Mouse (Mus musculus): ENCODE results near the gene Pink1. TPM values are rescaled to one million over a fixed set of nuclear protein-coding genes. Genes with fewer than 3 reads are reported as not detected.
A peak's percentile ranks its signal among the peaks of the same experiment; 100 is the strongest.
"Not testable (repeated sequence)": the region's sequence is repeated elsewhere in the genome, so short reads cannot be mapped to it uniquely, and the experiment has no call there.

Gene Pink1
- total RNA-seq, 2 experiments from 2014 or later = 162 to 169 TPM

DNA sequence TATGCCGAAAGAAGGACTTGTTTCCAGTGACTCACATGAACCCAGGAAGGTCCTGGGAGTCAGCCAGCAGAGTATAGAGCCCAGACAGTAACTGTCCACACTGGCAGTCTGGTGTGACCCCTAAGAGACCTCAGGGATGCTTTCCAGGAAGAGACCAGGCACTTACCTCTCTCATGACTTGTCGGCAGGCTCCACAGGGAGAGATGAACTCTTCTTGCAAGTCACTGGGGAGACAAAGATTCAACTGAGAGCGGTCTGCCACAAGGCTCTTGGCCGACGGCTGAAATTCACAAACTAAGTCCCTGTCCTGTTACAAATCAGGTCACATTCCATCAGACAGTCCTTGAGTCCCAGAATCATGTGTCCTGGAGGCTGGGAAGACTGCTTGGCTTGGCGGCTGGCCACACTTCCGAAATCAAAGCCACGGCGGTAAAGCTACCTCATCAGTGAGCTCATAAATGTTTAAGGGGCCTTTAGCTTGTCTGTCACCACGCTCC lies 17.3 kb upstream of the Pink1 start:
- no peak for DNase-seq (ENCODE audit: low spot score in 2 of 2)

- no peak for DNase-seq (ENCODE audit: low spot score in 2 of 2)
Measured at GRCm38 (mm10) chr4:138342778-138343177, 16.7 kb upstream of the Pink1 start.

- no peak for DNase-seq (ENCODE audit: low spot score in 2 of 2)
Measured at GRCm38 (mm10) chr4:138342048-138342447, 15.9 kb upstream of the Pink1 start.

GRCm38 (mm10) chr4:138341393-138341792 lies 15.3 kb upstream of the Pink1 start:
- no peak for DNase-seq (ENCODE audit: low spot score in 2 of 2)

DNA sequence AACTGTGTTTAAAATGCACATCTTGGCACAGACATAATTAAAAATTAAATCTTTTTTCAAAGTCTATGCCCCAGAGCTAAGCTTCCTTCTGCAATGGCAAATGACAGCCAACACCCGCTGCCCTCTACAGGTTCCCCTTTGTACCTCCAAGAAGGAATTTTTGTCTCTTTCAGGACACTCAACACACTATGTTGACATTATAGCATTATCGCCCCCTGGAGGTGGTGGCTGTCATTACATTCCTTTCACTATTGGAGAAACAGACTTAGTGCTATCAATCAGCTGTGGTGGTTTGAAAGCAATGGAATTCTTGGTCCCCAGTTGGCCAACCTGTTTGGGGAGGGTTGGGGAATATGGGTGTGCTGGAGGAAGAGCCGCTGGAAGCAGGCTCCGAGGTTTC lies 13.9 kb upstream of the Pink1 start:
- peak; percentile 48 to 50 for DNase-seq (ENCODE audit: low spot score in 2 of 2)

- no peak for DNase-seq (ENCODE audit: low spot score in 2 of 2)
Measured at GRCm38 (mm10) chr4:138337341-138337740, 11.2 kb upstream of the Pink1 start.

GRCm38 (mm10) chr4:138336876-138337275 lies 10.8 kb upstream of the Pink1 start:
- DNase-seq (ENCODE audit: low spot score in 2 of 2) = no peak

DNA sequence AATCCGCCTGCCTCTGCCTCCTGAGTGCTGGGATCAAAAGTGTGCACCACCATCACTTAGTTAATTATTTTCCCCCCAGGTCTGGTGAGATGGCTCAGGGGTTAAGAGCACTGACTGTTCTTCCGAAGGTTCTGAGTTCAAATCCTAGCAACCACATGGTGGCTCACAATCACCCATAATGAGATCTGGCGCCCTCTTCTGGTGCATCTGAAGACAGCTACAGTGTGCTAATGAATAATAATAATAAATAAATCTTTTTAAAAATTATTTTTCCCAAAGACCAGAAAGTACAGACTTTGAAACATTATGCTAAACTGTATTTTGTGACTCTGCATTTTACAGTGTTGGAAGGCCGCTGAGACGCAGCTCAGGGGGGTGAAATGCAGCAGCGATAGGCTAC lies 9.5 kb upstream of the Pink1 start:
- DNase-seq (ENCODE audit: low spot score in 2 of 2) = no peak

- no peak for DNase-seq (ENCODE audit: low spot score in 2 of 2)
Measured at GRCm38 (mm10) chr4:138335036-138335435, 8.9 kb upstream of the Pink1 start.

DNA sequence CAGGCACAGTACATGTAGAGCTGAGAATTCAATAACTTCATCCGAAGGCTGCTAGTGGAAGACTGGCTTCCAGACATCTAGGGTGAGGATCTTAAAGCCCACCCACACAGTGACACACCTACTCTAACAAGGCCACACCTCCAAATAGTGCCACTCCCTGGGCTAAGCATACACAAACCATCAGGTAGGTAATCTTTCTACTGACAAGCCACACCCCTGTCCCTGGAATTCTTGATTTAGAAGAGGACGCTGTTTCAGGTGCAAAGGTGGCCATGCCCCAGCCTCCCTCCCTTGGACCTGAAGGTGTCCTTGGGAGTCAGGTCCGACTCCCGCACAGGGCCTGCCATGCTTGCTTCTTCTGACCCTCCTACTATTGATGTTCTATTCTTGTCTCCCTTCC lies 7.0 kb upstream of the Pink1 start:
- DNase-seq (ENCODE audit: low spot score in 2 of 2) = no peak

DNA sequence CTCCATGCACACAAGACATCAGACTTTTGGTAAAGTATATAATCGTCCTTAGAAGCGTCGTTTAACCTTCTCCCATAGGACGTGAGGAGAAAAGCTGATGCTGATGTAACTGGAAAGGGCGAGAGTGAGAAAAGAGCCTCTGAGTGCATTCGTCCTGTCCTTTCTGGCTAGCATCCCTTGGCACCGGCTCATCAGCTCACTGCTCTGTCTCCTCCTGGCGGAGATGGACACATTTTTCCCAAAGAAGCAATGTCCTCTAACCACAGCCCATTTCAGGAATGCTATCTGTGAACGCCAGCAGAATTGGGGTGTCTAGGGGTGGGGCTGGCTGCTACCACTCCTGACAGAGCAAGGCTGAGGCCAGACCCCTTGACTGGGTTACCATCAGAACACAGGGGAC lies 5.5 kb upstream of the Pink1 start:
- DNase-seq (ENCODE audit: low spot score in 2 of 2) = no peak

DNA sequence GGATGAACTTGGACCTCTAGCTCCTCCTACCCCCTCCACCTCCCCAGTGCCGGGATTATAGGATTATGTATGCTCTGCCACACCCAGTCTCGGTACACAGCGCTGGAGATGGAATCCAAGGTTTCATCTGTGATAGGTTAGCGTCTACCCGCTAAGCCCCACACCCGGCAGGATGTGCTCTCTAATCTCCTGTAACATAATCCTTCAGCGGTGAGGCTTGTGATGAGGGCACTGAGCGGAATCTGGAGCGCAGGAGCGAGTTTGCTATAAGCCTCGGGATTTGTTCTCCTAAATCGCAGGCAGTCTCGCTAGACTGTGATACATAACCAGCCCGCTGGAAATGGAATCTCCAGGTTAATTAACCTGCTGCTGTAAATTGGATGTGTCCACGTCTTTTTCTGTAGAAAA lies 4.2 kb upstream of the Pink1 start:
- no peak for DNase-seq (ENCODE audit: low spot score in 2 of 2)

GRCm38 (mm10) chr4:138327891-138328470 lies 1.9 kb upstream of the Pink1 start:
- no peak for DNase-seq (ENCODE audit: low spot score in 2 of 2)

- DNase-seq (ENCODE audit: low spot score in 2 of 2) = not testable (repeated sequence)
Measured at GRCm38 (mm10) chr4:138327155-138327554, 1.0 kb upstream of the Pink1 start.

DNA sequence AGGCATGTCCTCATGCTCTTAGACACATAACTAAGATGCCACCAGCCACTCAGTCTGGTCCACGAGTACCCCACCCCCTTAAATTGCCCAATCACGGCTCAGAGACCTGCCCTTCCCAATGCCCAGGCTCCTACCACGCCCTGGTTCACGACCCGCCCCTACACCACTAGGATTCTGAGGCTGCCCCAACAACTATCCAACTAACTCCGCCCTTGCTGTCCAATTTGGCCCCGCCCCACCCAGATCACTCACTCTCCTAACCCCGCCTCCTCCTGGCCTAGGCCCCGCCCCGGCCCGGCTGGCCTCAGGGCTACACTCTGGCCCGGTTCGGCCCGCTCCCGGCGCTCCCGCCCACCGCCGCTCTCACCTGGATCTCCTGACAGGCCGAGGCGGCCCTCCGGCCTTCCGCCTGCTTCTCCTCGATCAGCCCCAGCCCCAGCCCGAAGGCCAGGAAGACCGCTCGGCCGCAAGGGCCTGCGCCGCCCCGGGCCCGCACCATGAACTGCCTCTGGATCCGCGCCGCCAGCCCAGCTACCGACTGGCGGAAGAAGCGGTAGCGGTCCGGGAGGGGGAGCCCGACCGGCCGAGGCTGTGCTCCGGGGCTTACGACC lies 536 bp downstream of the Pink1 start:
- peak; percentile 88 to 92 for DNase-seq (ENCODE audit: low spot score in 2 of 2)

- DNase-seq (ENCODE audit: low spot score in 2 of 2) = no peak
Measured at GRCm38 (mm10) chr4:138324451-138324850, 1.7 kb downstream of the Pink1 start.

DNA sequence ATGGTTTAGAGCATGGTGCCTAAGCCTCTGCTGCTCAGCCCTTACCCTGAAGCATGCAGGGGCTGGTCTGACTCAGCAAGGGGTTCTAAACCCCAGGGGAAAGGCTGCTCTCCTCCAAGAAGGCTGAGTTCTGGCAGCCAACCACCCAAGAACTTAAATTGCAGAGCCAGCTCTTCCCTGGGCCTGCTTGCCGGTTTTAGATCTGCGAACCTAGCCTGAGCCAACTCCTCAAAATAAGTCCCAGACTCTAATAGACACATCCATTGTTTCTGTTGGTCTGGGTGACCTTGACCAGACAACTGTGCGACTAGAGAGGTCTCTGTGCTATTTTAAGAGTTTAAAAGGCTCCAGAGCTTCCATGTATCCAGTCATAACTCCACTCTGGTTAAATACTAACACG lies 2.4 kb downstream of the Pink1 start:
- no peak for DNase-seq (ENCODE audit: low spot score in 2 of 2)

DNA sequence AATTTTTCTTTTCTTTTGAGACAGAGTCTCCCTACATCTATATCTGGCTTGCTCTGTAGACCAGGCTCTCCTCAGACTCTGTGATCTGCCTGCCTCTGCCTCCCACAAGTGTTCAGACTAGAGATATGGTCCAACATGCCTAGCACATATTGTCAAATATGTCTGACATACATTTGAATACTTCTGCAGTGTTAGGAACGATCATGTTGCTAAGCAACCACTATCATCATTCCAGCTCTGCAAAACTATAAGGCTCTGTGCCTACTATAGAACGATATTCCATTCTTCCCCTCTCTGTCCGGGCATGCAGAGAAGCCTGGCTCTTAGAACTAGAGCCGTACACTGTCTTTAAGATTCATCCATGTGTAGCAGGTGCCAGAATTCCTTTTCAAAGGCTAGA lies 3.4 kb downstream of the Pink1 start:
- no peak for DNase-seq (ENCODE audit: low spot score in 2 of 2)

DNA sequence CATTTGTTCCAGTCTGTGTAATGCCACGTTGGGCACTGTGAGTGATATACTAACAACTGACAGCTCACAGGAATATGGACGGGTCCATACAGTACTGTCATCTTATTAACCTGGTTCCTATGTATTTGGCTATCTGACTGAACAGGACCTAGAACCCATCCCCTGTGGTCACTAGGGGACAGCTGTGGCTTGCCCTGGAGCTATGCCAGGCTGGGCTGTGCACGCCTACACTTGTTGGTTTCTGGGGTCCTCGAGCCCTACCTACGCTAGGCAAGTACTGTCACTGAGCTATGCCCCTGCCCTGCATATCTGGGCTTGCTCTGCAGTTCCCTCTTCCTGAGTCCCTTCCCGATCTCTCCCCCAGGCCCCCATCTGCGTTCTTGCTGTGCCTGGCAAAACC lies 4.6 kb downstream of the Pink1 start:
- no peak for DNase-seq (ENCODE audit: low spot score in 2 of 2)

DNA sequence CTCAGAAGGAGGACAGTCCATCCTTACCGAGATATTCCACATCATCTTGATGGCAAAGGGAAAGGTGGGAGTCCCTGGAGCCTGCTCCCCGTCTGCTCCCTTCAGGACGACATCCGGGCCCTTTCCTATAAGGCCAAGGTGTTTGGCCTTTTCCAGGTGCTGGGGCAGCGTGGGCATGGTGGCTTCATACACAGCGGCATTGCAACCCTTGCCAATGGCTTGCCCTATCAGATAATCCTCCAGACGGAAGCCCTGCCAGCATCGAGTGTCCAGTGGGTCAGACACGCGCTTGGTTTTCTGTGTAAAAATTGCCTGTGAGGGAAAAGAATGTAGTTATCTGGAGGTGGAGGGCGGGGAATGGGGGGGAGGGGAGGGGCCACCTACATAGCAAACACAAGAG lies 5.4 kb downstream of the Pink1 start:
- no peak for DNase-seq (ENCODE audit: low spot score in 2 of 2)

- DNase-seq (ENCODE audit: low spot score in 2 of 2) = peak; percentile 87 to 88
Measured at GRCm38 (mm10) chr4:138319508-138319907, 6.6 kb downstream of the Pink1 start.

- DNase-seq (ENCODE audit: low spot score in 2 of 2) = peak; percentile 56 to 58
Measured at GRCm38 (mm10) chr4:138318509-138319266, 7.4 kb downstream of the Pink1 start.
